Mouse (Mus musculus) megakaryocyte, adult 5-6 weeks (primary cell): ENCODE measurements at regions not wholly inside any gene's neighbourhood (a gene's known extent, or its start where the extent isn't known, plus 50 kb on each side); places are given as distances from the start of the nearest gene placed in this dataset.
"Not testable (repeated sequence)": the region's sequence is repeated elsewhere in the genome, so short reads cannot be mapped to it uniquely, and the experiment has no call there.

Source experiments
- ATAC-seq: 2 replicates; pipeline ENCODE4 v1.8.0; 2016; ENCODE audit warnings: mild to moderate bottlenecking, inconsistent platforms; ENCODE audit not compliant: poor library complexity, severe bottlenecking

GRCm38 (mm10) chr8:34325841-34326613 lies 214.5 kb upstream of the Gm10131 start:
- no peak for ATAC-seq

- ATAC-seq = no peak
Observed at GRCm38 (mm10) chr8:34320158-34320587, 208.6 kb upstream of the Gm10131 start.

- no peak for ATAC-seq
Observed at GRCm38 (mm10) chr8:34319719-34320118, 208.2 kb upstream of the Gm10131 start.

- ATAC-seq = no peak
Observed at GRCm38 (mm10) chr8:34315233-34315632, 203.7 kb upstream of the Gm10131 start.

GRCm38 (mm10) chr8:34305542-34306485 lies 194.3 kb upstream of the Gm10131 start:
- ATAC-seq = no peak

GRCm38 (mm10) chr8:34303815-34304214 lies 192.3 kb upstream of the Gm10131 start:
- no peak for ATAC-seq

GRCm38 (mm10) chr8:34300331-34300903 lies 188.9 kb upstream of the Gm10131 start:
- no peak for ATAC-seq

GRCm38 (mm10) chr8:34294721-34295120 lies 183.2 kb upstream of the Gm10131 start:
- ATAC-seq = no peak

- ATAC-seq = no peak
Observed at GRCm38 (mm10) chr8:34290670-34291069, 179.1 kb upstream of the Gm10131 start.

GRCm38 (mm10) chr8:34287801-34288200 lies 176.3 kb upstream of the Gm10131 start:
- ATAC-seq = no peak

- no peak for ATAC-seq
Observed at GRCm38 (mm10) chr8:34284576-34284975, 173.0 kb upstream of the Gm10131 start.

- no peak for ATAC-seq
Observed at GRCm38 (mm10) chr8:34280433-34280832, 168.9 kb upstream of the Gm10131 start.

- no peak for ATAC-seq
Observed at GRCm38 (mm10) chr8:34275977-34276660, 164.6 kb upstream of the Gm10131 start.

GRCm38 (mm10) chr8:34274796-34275195 lies 163.3 kb upstream of the Gm10131 start:
- ATAC-seq = not testable (repeated sequence)

GRCm38 (mm10) chr8:34274171-34274570 lies 162.6 kb upstream of the Gm10131 start:
- ATAC-seq = no peak

- no peak for ATAC-seq
Observed at GRCm38 (mm10) chr8:34269848-34270247, 158.3 kb upstream of the Gm10131 start.

- ATAC-seq = no peak
Observed at GRCm38 (mm10) chr8:34268806-34269520, 157.4 kb upstream of the Gm10131 start.

GRCm38 (mm10) chr8:34254978-34255377 lies 143.4 kb upstream of the Gm10131 start:
- ATAC-seq = no peak

GRCm38 (mm10) chr8:34251934-34252333 lies 140.4 kb upstream of the Gm10131 start:
- ATAC-seq = no peak

- no peak for ATAC-seq
Observed at GRCm38 (mm10) chr8:34239346-34239900, 127.9 kb upstream of the Gm10131 start.
